Mouse (Mus musculus): Measurements from ENCODE around the gene Spag7.

Gene Spag7

DNA sequence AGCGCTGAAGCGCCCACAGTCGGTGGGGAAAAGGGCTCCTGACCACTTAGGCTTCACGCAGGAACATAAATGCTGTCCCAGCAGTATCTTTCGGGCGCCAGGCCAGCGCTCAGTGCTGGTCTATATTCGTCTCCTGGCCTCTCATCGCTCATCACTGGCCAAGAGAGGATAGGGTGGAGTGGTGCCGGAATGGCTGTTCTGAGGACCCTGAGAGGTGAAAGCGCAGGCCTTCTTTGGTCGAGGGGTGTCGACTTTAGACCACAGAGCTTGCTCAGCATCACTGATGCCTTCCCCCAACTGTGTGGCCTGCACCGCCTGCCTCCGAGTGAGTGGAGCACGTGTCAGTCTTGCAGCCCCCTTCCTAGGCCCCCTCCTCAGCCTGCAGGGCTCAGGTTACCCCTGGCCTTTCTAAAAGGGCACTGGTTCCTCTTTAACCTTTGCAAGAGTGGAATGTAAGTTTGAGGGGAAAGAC lies 12.7 kb downstream of the Spag7 start:
- DNase-seq (ENCODE audit: low spot score in 2 of 2) = peak in 1 of 2 experiments; percentile 68

DNA sequence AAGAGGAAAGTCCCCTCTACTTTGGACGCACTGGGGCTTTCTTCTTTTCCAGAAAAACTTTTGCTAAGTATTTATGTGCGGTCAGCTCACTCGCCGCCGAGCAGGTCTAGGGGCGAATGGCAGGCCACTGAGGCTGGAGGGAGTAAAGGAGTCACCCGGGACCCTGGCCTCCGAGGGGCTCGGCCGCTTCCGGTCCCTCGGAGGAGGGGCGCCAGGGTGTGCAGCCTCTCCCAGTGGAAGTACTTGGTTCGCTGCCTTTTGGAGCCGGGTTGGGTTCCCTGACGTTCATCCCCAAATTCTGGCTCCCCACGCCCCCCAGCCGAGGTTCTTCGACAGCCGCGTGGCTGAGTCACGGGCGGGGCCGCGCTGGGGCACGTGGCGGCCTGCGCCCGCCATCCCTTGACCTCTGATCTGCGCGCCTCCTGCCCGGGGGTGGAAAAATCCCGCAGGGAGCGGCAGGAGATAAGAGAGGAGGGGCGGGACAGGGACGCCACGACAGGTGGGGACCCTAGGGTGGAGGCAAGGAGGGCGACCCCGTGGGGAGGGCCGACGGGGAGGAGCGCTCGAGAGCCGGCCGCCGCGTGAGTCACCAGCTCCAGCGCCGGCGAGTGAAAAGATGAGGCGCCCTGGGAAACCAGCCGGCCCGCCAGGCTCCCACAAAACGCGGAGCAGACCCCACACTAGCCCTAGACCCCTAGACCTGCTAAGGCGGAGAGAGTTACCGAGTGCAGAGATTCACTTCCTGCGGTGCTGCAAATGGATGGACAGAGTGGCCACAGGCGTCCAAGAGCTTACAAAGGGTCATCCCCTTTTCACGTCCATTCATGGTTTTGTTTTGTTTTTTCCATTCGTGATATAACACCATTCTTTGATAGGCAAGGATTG lies 13.4 kb downstream of the Spag7 start:
- peak; percentile 51 to 78 for DNase-seq (ENCODE audit: low spot score in 2 of 2)

DNA sequence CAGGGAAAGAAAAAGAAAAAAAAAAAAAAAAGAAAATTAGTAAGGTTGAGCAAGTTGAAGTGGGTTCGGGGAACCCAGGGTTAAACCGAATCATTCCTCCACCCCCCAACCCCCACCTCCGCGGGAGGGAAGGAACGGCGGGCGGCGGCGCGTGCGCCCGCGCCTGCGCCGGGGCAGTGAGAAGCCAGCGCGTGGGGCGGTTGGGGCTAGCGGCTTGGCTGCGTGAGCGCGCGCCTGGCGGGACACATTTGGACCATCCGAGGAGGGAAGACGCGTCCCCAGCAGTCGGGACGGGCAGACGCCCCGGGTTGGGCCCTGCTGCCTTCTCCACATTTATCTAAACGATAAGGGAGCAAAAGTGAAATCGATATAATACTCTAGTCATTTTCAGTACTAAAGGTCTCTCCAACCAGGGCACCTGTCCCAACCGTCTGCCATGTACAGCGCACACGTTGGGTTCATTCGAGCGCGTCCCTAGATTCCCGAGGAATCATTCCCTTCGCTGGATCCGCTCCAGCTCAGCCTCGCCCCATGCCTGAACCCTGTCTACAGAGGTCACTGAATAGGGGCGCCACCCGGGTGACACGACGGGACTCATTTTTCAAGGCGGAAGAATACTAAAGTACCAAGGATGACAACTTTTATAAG lies 14.2 kb downstream of the Spag7 start:
- peak; percentile 77 to 89 for DNase-seq (ENCODE audit: low spot score in 2 of 2)

DNA sequence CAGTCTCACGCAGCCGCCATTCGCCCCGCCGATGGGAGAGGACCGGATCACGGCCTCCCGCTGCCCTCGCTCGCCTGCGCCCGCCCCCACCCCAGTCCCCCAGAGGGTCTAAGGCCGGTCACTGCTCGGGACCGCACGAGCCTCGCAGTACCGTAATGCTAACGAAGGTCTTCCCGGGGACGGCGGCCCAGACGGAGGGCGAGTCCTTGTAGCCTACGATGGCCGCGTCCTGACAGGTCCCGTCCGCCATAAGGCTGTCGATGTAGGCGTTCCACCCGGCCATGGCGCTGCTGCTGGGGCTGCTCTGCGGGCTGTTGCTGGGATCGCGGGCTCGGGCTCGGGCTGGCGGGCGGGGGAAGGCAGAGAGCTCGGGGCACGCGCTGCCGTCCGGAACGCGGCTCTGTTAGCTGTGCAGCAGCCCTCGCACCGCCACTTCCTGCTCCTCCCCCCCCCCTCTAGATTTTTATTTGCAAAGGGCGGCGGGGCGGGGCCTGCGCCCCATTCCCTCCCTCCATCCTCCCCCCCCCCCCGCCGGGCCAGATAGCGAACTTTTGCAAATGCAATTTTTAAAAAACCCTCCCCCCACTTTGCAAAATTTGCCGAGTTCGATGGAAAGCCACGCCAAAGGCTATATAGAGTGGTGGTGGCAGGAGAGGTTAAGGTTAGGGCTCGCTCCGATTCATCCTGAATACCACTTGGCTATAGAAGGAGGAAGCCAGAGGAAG lies 14.9 kb downstream of the Spag7 start, which contains the start of gene Pfn1:
Pfn1 (minus strand) TSS at position 447 of the 725 bp plus-strand sequence.
- peak; percentile 78 to 90 for DNase-seq (ENCODE audit: low spot score in 2 of 2)

DNA sequence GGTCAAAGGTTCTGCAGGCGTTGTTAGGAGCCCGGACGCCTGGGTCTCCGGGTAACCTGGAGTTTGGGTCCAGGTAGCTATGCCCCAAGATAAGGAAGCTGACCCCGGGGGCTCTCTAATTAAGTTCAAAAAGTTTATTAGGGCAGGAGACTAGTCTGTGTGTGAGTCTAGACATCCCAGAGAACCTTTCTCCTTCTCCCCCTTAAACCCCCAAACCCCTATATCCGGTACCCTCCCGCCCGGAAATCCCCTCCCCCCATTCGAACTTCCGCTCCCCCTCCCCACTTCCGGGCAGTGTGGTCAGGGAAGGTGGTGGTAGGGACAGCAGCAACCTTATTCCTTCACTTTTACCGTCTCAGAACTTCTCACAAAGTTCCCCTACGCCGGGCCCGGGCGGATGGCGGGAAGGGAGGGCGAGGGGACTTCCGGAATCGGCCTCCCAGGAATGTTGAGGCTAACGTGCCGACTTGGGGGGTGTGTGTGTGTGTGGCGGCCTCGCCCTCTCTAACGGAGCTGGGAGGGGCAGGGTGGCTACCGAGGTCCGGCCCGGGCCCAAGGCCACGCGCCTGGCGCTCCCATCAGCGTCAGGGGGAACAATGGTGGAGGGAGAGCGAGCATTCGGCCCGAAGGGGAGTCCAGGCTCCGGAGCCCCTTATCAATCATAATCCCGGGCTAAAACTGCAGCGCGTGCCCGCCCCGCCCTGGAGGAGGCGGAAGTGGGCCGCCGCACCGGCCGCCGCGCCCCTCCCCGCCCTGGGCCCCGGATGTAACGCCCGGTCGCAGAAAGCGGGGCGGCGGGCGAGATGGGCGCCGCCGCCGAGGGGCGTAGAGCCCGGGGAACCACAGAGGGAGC lies 15.6 kb downstream of the Spag7 start:
- DNase-seq (ENCODE audit: low spot score in 2 of 2) = peak; percentile 78 to 90

- peak in 1 of 2 experiments; percentile 72 for DNase-seq (ENCODE audit: low spot score in 2 of 2)
Observed at GRCm38 (mm10) chr11:70652884-70653344, 16.3 kb downstream of the Spag7 start.

DNA sequence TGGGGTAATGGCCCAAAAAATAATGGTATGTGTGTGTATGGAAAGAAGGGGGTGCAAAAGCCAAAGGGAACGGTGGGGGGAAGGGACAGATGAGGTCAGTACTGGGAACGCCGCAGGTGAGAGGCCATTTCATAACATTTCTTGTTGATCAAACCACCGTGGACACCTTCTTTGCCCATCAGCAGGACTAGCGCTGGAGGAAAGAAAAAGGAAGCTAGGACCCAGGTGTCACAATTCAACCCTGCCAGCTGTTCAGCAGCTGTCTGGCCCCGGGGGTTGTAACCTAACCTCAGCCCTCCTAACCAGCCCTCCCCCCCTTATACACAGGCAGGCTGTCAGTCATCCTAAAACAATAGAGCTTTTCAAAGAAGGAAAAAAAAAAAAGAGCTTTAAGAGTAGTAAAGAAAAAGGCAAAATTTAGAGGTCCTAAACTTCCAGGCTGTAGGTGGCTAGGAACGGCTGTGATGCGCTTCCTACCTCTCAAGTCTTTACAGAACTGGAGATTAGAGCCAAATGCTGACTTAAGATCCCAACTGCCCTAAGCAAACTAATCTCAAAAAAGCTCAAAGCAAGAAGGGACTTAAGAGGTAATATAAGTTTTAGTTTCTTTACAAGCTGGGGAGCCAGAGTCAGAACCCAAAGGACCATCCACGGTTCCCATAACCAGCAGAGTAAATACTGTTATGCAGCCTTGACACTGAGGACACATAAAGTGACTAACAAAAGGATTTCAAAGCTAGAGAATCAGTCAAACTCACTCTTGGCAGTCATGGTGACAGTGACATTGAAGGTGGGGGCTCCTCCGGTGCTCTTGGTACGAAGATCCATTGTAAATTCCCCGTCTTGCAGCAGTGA lies 17.0 kb downstream of the Spag7 start:
- DNase-seq (ENCODE audit: low spot score in 2 of 2) = no peak

DNA sequence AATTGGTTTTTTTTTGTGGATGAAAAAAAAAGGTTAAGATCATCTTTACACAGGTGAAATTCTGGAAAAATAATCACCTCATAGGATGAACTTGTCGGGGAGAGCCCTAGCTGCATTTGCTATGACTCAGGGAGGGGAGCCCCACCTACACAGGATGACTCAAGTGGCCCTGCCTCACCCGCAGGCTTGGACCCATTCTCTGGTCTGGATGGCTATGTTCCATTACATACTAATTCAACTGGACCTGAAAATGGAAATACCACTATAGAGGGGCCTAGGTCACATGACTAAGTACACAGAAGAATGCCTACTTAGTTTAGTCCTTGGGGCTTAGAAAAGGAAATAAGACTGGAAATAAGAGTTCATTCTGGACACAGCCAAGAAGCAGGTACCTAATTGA lies 17.8 kb downstream of the Spag7 start:
- no peak for DNase-seq (ENCODE audit: low spot score in 2 of 2)

GRCm38 (mm10) chr11:70650322-70651175 lies 18.7 kb downstream of the Spag7 start:
- DNase-seq (ENCODE audit: low spot score in 2 of 2) = no peak

DNA sequence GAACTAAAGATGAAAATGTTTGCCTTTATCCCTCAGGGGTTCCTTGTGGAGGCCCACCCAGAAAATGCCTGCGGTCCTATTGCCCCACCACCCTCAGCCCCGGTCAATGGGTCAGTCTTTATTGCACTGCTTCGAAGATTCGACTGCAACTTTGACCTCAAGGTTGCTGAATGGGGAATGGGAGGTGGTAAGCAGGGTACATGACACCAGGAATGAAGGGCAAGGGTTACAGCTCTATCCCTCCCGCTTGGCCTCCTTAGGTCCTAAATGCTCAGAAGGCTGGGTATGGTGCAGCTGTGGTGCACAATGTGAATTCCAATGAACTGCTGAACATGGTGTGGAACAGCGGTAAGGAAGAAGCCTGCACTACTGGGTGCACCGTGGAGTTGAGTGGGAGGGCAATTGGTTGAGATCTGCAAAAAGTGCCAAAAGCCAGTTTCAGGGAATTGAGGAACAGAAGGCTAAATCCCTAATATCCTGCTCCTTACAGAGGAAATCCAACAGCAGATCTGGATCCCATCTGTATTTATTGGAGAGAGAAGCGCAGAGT lies 20.0 kb downstream of the Spag7 start:
- no peak for DNase-seq (ENCODE audit: low spot score in 2 of 2)

- no peak for DNase-seq (ENCODE audit: low spot score in 2 of 2)
Observed at GRCm38 (mm10) chr11:70648512-70648911, 20.7 kb downstream of the Spag7 start.

- peak; percentile 62 to 86 for DNase-seq (ENCODE audit: low spot score in 2 of 2)
Observed at GRCm38 (mm10) chr11:70647716-70648420, 21.3 kb downstream of the Spag7 start.

DNA sequence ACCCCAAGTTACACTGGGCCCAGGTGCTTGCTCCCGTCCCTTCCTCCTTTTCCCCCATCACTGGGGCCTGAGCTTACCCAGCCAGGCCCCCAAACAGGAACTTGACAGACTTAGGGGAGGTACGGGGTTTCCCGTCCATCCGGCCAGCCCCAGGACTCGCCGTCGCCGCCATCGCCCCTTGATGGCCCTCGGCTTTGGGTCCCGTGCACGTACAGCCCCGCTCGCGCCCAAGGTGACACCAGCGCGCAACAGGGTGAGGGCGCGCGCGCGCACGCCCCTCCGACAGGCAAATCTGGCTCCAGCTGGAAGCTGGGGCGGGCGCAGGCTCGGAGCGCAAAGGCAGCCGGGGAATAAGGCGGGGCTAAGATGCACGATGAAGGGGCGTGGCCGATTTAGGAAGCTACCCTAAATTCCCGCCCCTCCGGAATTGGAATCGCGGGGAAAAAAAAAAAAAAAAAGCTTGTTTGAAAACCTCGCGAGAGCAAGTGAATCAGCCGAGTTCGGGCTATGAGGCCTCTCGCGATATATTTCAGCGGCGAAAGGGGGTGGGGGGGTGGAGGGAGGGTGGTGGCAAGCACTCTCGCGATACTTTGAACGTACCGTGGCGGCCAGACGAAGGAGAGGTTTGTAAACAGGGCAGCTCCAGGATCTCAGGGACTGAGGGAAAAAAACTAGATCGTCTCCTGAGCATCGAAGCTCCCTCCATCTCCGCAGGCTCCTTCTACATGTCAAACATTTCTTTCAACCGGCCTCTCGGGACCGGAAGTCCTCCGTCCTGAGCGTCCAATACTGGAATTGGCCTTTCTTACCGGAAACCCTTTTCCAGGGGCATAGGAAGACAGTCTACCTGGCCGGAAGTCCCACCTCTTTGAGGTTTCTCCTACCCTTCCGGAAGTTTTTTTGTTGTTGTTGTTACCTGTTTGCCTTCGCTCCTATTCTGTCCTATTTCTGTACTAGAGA lies 22.2 kb downstream of the Spag7 start, which contains the start of the genes Rnf167 and Slc25a11:
Rnf167 (plus strand) TSS at position 545 of the 960 bp plus-strand sequence.
Slc25a11 (minus strand) TSS at position 789 of the 960 bp plus-strand sequence.
- DNase-seq (ENCODE audit: low spot score in 2 of 2) = peak; percentile 96 to 97

GRCm38 (mm10) chr11:70646259-70646555 lies 23.0 kb downstream of the Spag7 start:
- DNase-seq (ENCODE audit: low spot score in 2 of 2) = no peak

GRCm38 (mm10) chr11:70645461-70646258 lies 23.6 kb downstream of the Spag7 start:
- DNase-seq (ENCODE audit: low spot score in 2 of 2) = peak in 1 of 2 experiments; percentile 64

GRCm38 (mm10) chr11:70644564-70645103 lies 24.6 kb downstream of the Spag7 start:
- DNase-seq (ENCODE audit: low spot score in 2 of 2) = peak in 1 of 2 experiments; percentile 58

Data from spleen, postnatal 4 days (tissue).